Mouse (Mus musculus) ES-Bruce4 (cell line): Measurements from ENCODE around the gene Asb2.

Source experiments
- CTCF ChIP-seq: IDR thresholded peaks from one replicate; pipeline ENCODE4 v1.8.1; 2011; ENCODE audit warnings: low read depth, low read length
- EP300 ChIP-seq: IDR thresholded peaks from 2 replicates; pipeline ENCODE4 v1.6.1; 2011; ENCODE audit warnings: low read depth, low read length; ENCODE audit not compliant: insufficient read depth
- POLR2A ChIP-seq: IDR thresholded peaks from one replicate; pipeline ENCODE4 v1.8.1; 2011; ENCODE audit warnings: low read length; ENCODE audit not compliant: insufficient read depth

GRCm38 (mm10) chr12:103358951-103359801, 3.4 kb upstream of the Asb2 start:
- no peak for TF ChIP-seq POLR2A
- no peak for TF ChIP-seq CTCF
- no peak for TF ChIP-seq EP300
